15 mouse cellular contexts compared by ENCODE assay signal in the genomic region with DNA sequence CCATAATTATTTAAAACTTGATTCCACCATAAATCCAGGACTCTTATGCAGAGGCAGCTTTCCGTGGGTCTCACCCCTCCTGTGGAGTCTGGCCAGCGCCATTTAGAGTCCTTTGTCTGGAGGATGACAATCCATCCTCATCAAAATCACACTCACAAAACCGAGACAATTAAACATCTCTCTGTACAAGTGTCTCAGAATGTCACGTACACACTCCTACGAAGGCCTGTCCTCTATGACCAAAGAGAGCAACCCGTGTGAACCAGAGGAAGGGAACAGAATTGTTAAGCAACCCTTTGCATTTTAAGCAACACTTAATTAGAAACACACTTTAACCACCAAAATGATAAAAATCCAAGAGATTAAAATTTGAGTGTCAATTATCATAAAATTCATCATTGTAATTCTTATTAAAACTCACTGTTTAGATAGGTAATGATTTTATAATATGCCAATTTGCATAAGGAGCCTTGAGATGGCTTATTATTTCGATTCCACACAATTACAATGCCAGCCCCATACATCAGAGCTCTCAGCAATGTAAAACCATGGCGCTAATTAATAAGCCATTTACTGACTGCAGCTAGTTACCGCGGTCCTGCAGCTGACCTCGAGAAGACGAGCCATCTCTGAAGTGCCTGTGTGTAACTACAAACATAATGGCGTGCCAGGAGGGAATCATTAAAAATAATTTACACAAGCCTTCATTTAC.
A peak's percentile ranks its signal among the peaks of the same experiment; 100 is the strongest.
DNase-seq lines count a peak whose midpoint lies in the region; ATAC-seq lines count a peak whose summit lies in the region.
"Had no signal": no experiment of that assay in that cellular context is flagged by ENCODE, and none has a peak within 500 bp of the region (broad histone marks: within the 10 kb centered on the region; RNA-seq: fewer than 3 reads in every experiment).

No protein-coding gene starts in this region.

- H3K4me2 ChIP-seq in kidney, embryonic 15.5 days: peak overlapping the region; percentile 26; the same call in 1 of the 2 replicates
- H3K4me2 ChIP-seq in forebrain, embryonic 16.5 days (ENCODE audit: low read length): peak overlapping the region; percentile 8; the same call in 1 of the 2 replicates
- peak overlapping the region; percentile 9; the same call in 1 of the 2 replicates for H3K4me2 ChIP-seq in hindbrain, embryonic 16.5 days (ENCODE audit: low read length)
- peak overlapping the region; percentile 35 for H3K4me2 ChIP-seq in neural tube, embryonic 12.5 days (replicated peaks)
- H3K4me2 ChIP-seq: liver, embryonic 11.5 days had no signal

- H3K4me3 ChIP-seq in kidney, embryonic 15.5 days (replicated peaks): no peak overlapping the region
- no peak overlapping the region for H3K4me3 ChIP-seq in forebrain, embryonic 16.5 days (replicated peaks; ENCODE audit: low read length)
- no peak overlapping the region for H3K4me3 ChIP-seq in hindbrain, embryonic 16.5 days (ENCODE audit: low read length)
- H3K4me3 ChIP-seq in neural tube, embryonic 12.5 days: no peak overlapping the region

- intact Hi-C loops in left cerebral cortex, postnatal 4 days (cut with DNase I): no loop called here

- H3K36me3 ChIP-seq in kidney, embryonic 15.5 days: no peaks in the 10 kb centered on the region
- H3K36me3 ChIP-seq in forebrain, embryonic 16.5 days (ENCODE audit: control insufficient read depth, insufficient read depth): no peaks in the 10 kb centered on the region
- no peaks in the 10 kb centered on the region for H3K36me3 ChIP-seq in hindbrain, embryonic 16.5 days (ENCODE audit: control insufficient read depth, insufficient read depth, low read length)
- no peaks in the 10 kb centered on the region for H3K36me3 ChIP-seq in neural tube, embryonic 12.5 days

- no peak overlapping the region for H3K27ac ChIP-seq in kidney, embryonic 15.5 days
- no peak overlapping the region for H3K27ac ChIP-seq in forebrain, embryonic 16.5 days (ENCODE audit: low read length)
- H3K27ac ChIP-seq in hindbrain, embryonic 16.5 days (ENCODE audit: low read depth, low read length): no peak overlapping the region
- no peak overlapping the region for H3K27ac ChIP-seq in neural tube, embryonic 12.5 days

- ATAC-seq in kidney, embryonic 15.5 days (replicated peaks; ENCODE audit: low FRiP score): no peak
- 0 out of 2 replicates have a peak, but pooled peaks have one; percentile 17 for ATAC-seq in forebrain, embryonic 16.5 days
- ATAC-seq in hindbrain, embryonic 16.5 days: 0 out of 2 replicates have a peak, but pooled peaks have one; percentile 18
- peak; percentile 80 for ATAC-seq in neural tube, embryonic 12.5 days (ENCODE audit: low FRiP score, low read depth)
- no peak for ATAC-seq in inflammation-experienced regulatory T-cells, adult 6 months

- H3K27me3 ChIP-seq in kidney, embryonic 15.5 days: peaks cover 50% of the 10 kb centered on the region
- peaks cover 73% of the 10 kb centered on the region for H3K27me3 ChIP-seq in forebrain, embryonic 16.5 days (replicated peaks; ENCODE audit: control insufficient read depth, insufficient read depth, low read length)
- H3K27me3 ChIP-seq in hindbrain, embryonic 16.5 days (replicated peaks; ENCODE audit: control insufficient read depth, insufficient read depth, low read length): peaks cover 10% of the 10 kb centered on the region
- peaks cover 8% of the 10 kb centered on the region; the same call in 1 of the 2 replicates for H3K27me3 ChIP-seq in neural tube, embryonic 12.5 days (replicated peaks)
- H3K27me3 ChIP-seq: CH12.LX had no signal

- H3K4me1 ChIP-seq in kidney, embryonic 15.5 days: peaks cover 9% of the 10 kb centered on the region; the same call in 1 of the 2 replicates
- peaks cover 10% of the 10 kb centered on the region for H3K4me1 ChIP-seq in forebrain, embryonic 16.5 days (replicated peaks; ENCODE audit: control insufficient read depth, insufficient read depth, low read length)
- peaks cover 6% of the 10 kb centered on the region for H3K4me1 ChIP-seq in hindbrain, embryonic 16.5 days (ENCODE audit: control insufficient read depth, insufficient read depth, low read depth, low read length)
- H3K4me1 ChIP-seq in neural tube, embryonic 12.5 days: peaks cover 35% of the 10 kb centered on the region; the same call in 1 of the 2 replicates

- WGBS in kidney, embryonic 15.5 days: 27% methylated on average over 13 of the region's 13 CpGs
- WGBS in forebrain, embryonic 16.5 days: 6% methylated on average over 13 of the region's 13 CpGs
- 18% methylated on average over 13 of the region's 13 CpGs for whole genome bisulfite sequencing in hindbrain, embryonic 16.5 days
- 10% methylated on average over 13 of the region's 13 CpGs for WGBS in neural tube, embryonic 12.5 days

- no peak for DNase-seq in kidney, postnatal 4 days
- DNase-seq in spleen, postnatal 10 days (ENCODE audit: low spot score in 2 of 2): no peak
- no peak for DNase-seq in left cerebral cortex, postnatal 4 days
- DNase-seq: cerebellum, adult 9-10 months; gastrocnemius, postnatal 36 days; kidney, postnatal 25 days; lung, postnatal 10 days; thymus, adult 18-20 months had no signal

- no peak overlapping the region for H3K9ac ChIP-seq in kidney, embryonic 15.5 days
- H3K9ac ChIP-seq in forebrain, embryonic 16.5 days (replicated peaks; ENCODE audit: low read depth, low read length): no peak overlapping the region
- H3K9ac ChIP-seq in hindbrain, embryonic 16.5 days (ENCODE audit: low read depth, low read length): no peak overlapping the region
- H3K9ac ChIP-seq in neural tube, embryonic 12.5 days: no peak overlapping the region

- H3K9me3 ChIP-seq in kidney, embryonic 15.5 days (replicated peaks): no peaks in the 10 kb centered on the region
- no peaks in the 10 kb centered on the region for H3K9me3 ChIP-seq in forebrain, embryonic 16.5 days (ENCODE audit: control insufficient read depth, low read length)
- no peaks in the 10 kb centered on the region for H3K9me3 ChIP-seq in hindbrain, embryonic 16.5 days (ENCODE audit: control insufficient read depth, low read length)
- H3K9me3 ChIP-seq in neural tube, embryonic 12.5 days: no peaks in the 10 kb centered on the region

Comparison
In these comparisons a context has a peak if more than half of its experiments do, and no peak if none do; other contexts are left out.
1. ATAC-seq: peak in forebrain, embryonic 16.5 days (single experiment), hindbrain, embryonic 16.5 days (single experiment) and neural tube, embryonic 12.5 days (single experiment); none in kidney, embryonic 15.5 days (single experiment) and inflammation-experienced regulatory T-cells, adult 6 months (single experiment).
2. Peak in every context shown above with its lines, with median percentiles within 50 percentile points of each other: H3K4me2 ChIP-seq.